Mouse (Mus musculus): ENCODE data around the gene Prps1. TPM values are rescaled to one million over a fixed set of nuclear protein-coding genes. Genes with fewer than 3 reads are reported as not detected.

The Prps1 gene
- total RNA-seq (2021): 10 to 100 TPM; 28.9 to 29.8 TPM
- long read RNA-seq, experiment 1, transcript Prps1-201 (7 exons, 1,965 nt): major isoform, 23 of 29 reads
- long read RNA-seq, experiment 1, partial matches to known transcripts: 4 of 29 reads
- long read RNA-seq, experiment 1, other reads (novel, unspliced or antisense): 2 of 29 reads
- long read RNA-seq, experiment 2, transcript Prps1-201 (7 exons, 1,965 nt): major isoform, 31 of 34 reads
- long read RNA-seq, experiment 2, partial matches to known transcripts: 3 of 34 reads
- long read RNA-seq, experiment 2, other reads (novel, unspliced or antisense): 0 of 34 reads

DNA sequence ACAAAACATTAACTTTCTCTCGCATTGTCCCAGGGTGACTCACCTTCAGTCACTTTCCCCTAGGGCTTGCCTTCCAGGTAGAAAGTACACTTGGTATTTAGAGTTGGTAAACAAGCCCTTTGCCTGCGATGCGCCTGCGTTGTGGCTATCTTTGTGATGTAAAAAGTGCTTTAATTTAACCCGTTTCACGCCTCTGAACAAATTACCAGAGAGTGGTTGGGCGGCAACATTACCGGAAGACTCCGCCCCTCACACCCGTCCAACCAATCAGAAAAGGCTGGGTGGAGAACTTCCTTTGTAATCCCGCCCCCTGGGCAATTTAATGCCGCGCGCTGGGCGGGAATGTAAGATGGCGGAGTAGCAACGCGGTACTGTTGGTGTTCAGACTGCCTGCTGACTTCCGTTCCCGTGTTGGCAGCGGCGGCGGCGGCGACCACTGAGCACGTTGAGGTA, at the start of gene Prps1:
TSS of gene Prps1 (plus strand) at position 335 of the 453 bp plus-strand sequence.
- DNase-seq: peak; percentile 76 to 80
- intact Hi-C loops (cut with DNase I): no loop called here

DNA sequence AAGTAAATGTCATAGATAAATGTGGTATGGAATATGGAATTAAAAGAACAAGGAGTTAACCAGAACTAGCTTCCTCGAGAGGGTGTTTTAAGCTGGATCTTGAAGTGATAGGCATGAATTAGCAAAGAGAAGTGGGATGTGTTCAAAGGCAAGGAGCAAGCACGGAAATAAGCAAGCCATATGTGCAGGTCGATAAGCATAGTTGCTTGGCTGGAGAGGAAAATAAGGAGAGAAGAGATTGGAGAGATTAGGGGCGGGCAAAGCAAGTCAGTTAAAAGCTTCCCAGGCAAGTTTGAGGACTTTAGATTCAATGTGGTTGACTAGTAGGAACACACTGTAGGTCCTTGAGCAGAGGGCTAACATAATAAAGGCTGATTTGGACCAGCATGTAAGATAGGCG, 48.8 kb upstream of the Prps1 start:
- intact Hi-C loops (cut with DNase I): no loop called here
- no peak for DNase-seq

DNA sequence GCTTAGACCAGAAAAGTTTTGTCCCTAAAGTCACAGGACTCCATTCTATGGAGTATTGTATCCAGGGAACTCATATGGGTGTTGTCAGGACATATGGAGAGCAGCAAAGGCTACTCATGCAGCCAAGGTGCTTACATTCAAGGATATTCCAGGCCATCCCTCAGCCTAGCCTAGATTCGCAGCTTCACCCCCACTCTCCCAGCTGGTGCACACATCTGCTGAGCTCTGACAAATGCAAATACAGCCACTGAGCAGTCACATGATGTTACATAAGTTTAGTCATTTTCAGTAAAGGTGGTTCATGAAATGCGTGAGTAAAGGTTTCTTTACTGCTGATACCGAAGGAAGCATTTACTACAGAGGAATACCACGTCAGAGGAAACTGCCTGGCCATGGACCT, 37.9 kb upstream of the Prps1 start:
- DNase-seq: no peak
- intact Hi-C loops (cut with DNase I): no loop called here

DNA sequence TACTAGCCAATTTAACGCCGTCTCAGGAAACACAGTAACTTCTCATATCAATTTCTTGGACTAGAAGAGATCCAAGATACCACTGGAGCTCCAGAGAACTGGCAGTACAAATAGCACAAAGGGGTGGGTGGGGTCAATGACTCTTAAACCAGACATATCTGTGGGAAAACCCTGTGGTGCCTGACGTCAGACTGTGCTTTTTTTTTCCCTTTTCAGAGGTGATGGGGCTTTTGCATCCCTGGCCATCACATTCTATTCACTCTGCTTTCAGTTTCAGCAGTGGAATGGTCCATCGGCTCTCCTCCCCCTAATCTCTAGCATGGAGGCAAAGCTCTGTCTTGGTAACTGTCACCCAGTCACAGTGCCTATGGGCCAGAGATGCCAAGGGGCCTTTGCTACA, 29.3 kb upstream of the Prps1 start:
- intact Hi-C loops (cut with DNase I): no loop called here
- no peak for DNase-seq

DNA sequence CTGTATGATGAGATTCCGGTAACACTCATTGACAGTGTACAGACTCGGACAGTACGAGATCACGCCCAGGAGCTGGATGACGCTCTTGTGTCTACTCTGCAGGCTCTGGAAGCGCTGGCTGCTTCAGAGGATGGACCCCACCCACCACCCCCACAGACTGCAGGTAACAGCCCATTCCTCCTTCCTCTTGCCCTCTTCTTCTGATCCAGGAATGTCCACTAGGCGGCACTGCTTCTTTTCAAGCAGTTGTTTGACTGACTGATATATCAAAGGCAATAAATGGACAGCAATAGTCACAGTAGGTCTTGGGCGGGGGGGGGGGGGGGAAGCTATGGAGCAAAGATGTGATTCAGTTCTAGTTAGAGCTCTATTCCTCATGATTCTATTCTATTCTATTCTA, 28.2 kb upstream of the Prps1 start:
- DNase-seq: no peak
- intact Hi-C loops (cut with DNase I): no loop called here

DNA sequence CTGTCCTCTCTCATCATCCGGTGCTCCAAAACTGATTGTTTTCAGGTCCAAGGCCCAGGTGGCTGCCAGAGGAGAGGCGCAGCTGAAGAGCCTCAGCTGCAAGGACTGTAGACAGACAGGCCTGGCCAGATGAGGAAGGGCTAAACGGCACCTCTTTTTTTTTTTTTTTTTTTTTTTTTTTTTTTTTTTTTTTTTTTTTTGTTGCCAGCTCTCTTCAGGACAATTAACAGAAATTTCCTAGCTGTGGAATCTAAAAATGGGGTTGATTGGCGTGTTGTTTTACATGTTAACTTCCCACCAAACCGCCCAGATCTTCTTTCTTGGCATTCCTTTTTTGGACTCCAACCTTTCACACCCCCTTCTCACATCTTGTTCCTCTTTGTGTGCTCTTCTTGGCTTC, 26.4 kb upstream of the Prps1 start:
- intact Hi-C loops (cut with DNase I): no loop called here
- DNase-seq: no peak

DNA sequence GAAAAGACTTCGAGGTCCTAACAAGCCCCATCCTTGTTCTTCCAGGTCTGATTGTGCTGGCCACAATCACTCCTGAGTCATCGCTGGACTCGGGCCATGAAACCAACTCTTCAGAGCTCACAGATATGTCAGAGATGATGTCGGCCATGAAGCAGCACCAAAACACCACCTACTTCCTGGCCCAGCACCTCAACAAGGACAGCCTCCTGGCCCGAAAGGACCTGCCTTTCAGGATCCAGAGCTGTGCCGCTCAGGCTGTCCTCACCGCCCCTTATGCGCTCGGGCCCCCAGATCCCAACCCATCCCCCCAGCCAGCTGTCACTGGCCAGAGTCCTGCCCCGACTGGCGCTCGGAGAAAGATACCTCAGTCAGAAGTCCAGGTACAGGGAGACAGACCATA, 25.9 kb upstream of the Prps1 start:
- intact Hi-C loops (cut with DNase I): no loop called here
- DNase-seq: no peak

DNA sequence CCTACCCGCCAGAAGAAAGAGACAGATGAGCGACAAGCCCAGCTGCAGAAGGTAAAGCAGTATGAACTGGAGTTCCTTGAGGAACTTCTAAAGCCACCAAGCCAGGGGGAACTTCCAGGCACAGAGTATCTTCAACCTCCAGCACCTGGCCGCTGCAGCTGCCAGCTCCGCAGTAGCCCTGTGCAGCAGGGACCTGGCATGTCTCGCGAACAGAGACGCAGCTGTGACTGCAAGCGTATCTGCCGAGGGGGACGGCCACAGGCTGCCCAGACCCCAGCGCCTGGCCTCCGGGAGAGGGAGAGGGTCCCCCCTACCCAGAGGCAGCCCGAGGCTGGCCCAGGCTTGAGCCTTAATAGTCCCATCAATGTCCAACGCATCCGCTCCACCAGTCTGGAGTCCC, 24.4 kb upstream of the Prps1 start:
- DNase-seq: no peak
- intact Hi-C loops (cut with DNase I): no loop called here

DNA sequence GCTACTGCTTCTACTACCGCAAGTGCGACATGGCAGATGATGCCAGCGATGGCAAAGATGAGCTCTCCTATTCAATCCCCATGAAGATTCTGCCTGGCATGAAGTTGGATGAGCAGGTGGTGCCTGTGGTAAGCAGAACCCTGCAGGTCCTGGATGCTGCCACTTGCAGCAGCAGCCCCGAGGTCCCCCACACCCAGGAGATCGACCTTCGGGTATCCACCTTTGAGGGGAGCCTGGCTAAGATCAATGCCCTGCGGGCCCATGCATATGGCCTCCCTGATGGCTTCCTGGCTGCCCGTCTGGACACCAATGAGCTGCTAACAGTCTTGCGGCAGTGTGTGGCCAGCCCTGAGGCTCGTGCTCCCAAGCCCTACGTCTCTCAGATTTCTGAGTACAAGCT, 23.6 kb upstream of the Prps1 start:
- no peak for DNase-seq

DNA sequence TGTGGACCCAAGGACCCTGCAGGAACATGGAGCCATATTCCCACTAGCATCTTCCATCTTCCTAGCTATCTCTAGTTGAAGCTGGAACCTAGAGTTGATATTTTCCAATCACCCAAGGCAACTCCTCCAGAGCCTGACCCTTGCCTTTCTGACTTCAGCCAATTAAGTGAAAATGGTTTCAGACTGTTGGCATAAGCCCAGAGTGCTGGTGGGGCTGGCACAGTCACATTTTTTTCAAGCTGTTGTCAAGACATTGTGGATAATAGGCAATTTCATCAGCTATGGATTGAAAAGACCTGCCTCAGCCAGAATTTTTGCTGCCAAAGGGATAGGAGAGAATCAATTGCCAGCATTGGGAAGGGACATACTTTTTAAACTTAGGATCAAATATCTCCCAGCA, 18.5 kb upstream of the Prps1 start:
- no peak for DNase-seq
- intact Hi-C loops (cut with DNase I): no loop called here

More for the DNA sequence above, 23.6 kb upstream of the Prps1 start:
- intact Hi-C loops (cut with DNase I): no loop called here

DNA sequence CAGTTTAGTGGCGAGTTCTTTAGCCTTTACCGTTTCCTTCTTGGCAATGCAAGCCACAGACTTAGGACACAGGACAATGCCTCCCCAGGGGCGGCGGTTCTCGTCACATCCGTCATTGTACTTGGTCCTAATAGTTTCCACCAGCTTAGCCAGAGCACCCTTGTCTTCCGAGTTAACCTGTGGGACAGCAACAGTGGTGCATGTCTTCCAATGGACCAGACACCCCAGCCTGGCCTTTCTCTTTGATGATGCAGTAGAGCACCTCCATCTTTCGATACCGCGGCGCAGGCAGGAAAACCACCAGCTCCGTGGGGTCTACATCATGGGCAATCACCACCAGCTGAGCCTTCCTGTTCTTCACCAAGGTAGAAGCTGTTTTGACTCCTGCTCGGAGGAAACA, 10.9 kb upstream of the Prps1 start:
- intact Hi-C loops (cut with DNase I): no loop called here
- DNase-seq: no peak

DNA sequence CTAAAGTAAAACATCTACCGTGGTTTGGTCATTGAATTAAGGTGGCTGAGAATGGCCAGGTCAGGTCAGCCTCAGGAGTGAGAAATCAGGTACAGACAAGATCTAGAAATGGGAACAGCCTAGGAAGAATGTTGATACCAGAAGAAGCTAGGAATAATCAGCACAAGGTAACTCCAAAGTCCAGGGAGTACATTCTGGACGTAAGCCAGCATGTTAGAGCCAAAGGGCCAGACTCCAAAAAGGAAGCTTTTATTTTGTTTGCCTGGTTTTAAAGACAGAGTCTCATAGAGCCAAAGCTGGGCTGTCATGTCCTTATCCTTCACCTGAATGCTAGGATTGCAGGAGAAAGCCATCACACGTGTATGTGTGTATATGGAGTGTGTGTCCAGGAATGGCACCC, 6.3 kb upstream of the Prps1 start:
- intact Hi-C loops (cut with DNase I): no loop called here
- DNase-seq: no peak

DNA sequence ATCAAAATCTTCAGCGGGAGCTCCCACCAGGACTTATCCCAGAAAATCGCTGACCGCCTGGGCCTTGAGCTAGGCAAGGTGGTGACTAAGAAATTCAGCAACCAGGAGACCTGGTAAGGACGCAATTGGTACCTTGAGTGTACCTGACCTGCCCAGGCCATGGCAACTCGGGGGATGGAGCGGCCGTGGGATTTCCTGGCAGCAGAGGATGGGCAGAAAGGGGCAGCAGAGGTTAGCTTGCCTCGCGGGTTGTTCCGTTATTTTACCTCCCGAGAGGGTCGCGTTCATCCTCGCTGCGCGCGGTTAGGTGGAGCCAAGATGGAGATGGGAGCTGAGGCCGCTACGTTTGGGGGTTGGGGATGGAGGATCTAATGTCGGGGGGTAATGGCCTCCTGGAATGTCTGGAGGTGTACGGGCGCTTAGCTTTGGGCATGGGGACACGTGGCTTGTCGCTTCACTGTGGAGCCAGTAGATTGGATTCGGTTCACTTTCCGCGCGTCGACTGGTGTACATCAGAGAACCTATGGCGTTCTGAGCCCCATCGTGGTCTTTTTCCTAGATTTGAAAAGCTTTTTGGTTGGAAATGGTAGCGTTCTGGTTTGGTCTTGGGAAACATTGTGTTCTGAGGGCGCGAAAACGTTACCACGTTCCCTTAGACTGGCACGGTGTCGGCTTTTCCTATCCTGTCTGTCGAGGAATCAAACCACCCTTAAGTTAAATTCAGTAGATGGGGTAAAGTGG, 508 bp downstream of the Prps1 start:
- DNase-seq: no peak
- intact Hi-C loops (cut with DNase I): no loop called here

DNA sequence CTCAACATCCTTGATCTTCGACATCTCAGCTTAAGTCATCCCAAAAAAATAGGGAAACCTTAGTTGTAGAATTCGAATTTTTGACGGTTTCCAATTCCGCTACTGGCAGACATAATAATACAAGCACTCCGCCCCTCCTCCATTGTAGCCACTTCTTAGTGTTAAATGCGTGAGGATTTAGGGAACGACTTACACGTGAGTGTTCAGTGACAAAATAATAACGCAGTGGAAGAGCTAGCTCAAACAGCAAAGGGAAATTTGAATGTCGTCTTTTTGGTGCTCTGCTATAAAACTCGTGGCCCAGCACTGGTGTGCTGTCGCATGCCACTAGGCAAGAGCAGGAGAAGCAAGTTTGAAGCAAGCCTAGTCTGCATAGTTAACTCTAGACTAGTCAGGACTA, 1.1 kb downstream of the Prps1 start:
- no peak for DNase-seq
- intact Hi-C loops (cut with DNase I): no loop called here

DNA sequence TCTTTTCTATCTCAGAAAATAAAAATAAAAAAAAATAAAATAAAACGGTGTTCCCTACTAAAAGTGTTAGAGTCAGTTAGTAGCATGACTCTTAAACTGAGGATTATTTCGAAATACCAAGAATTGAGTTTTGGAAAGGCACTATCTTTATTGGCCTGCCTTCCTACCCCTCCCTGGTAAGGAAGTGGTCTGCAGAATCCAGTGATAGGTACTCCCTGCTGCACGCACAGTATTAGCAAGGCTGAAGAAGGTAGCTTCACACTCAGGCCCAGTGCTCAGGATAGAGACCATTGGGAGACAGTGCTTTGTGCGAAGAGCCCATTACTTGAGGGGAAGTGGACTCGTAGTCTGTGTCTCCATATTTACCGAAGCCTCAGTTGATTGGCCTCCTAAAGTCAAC, 21.8 kb downstream of the Prps1 start:
- intact Hi-C loops (cut with DNase I): no loop called here
- DNase-seq: no peak

DNA sequence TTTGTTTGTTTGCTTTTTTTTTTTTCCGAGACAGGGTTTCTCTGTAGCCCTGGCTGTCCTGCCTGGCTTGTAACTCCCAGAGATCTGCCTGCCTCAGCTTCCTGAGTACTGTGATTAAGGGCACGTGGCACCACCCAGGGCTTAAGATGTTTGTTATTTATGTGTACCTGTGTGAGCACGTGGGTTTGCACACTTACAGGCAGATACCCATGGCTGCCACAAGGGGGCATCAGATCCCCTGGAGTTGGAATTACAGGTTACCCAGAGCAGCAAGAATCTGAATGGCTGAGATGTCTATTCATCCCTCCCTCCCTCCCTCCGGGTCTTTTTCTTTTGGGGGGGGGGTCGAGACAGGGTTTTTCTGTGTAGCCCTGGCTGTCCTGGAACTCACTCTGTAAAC, 22.8 kb downstream of the Prps1 start:
- intact Hi-C loops (cut with DNase I): no loop called here
- peak; percentile 21 to 36 for DNase-seq

DNA sequence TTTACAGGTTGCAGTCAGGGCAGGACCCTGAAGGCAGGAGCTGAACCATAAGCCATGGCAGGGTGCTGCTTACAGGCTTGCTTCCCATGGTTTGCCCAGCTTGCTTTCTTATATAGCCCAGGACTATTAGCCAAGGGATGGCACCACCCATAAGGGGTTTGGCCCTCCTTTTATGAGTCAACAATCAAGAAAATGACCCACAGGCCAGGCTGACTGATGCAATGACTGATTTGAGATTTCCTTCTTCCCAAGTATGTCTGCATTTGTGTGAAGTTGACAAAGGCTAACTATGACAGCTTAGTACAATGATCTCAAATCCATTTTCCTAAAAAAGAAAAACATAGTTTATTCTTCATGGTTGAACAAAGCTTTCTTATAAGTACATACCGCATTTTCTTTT, 32.8 kb downstream of the Prps1 start:
- no peak for DNase-seq
- intact Hi-C loops (cut with DNase I): no loop called here

DNA sequence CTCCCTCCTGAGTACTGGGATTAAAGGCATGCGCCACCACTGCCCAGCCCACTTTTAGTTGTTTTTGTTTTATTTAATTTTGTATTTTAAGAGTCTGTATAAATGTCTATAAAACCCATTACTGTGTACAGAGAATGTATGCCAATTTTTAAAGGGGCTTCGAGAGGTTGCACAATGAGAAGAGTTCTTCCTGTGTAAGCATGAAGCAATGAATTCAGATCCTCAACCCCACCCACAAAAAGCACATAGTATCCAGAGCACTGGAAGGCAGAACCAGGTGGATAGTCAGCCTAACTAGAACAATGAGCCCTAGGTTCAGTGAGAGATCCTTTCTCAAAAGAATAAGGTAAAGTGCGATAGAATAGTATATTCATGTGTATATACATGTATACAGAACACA, 33.8 kb downstream of the Prps1 start:
- intact Hi-C loops (cut with DNase I): loop anchor here (5.0 to 10.0 kb wide), 2 partner anchors 112 to 355 kb away; partner anchors contain the start of gene Tsc22d3
- DNase-seq: no peak

DNA sequence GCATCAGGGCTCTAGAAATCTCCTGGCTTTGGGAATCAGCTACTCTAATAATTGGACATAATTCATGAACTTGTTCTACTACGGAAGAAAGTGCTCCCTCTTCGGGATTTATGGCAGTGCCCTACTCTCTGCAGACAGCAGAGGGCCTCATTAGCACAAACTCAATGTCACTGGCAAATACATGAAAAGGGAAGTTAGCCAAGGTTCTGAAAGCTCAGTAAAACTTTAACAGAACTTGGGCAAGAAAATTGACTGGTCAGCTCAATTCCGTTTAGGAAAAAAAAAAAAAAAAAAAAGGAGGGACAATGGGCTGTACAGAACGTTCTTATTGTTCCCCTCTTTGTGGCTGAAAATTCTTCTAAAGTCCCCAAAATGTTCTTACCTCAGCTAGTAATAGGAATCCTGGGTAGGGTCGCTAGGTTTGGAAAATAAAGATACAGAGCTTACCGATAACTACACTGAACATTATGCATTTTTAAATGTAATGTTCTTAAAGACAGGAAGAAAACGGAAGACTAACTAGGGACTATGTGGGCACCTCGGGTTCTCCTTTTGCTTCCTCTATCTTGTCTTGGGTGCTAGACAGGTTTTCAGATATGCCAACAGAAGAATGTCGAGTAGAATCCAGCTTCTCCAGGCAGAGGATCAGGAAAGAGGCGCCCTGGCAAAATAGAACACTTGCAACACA, 35.6 kb downstream of the Prps1 start:
- intact Hi-C loops (cut with DNase I): loop anchor here (5.0 to 10.0 kb wide), 2 partner anchors 110 to 353 kb away; partner anchors contain the start of gene Tsc22d3
- DNase-seq: no peak

DNA sequence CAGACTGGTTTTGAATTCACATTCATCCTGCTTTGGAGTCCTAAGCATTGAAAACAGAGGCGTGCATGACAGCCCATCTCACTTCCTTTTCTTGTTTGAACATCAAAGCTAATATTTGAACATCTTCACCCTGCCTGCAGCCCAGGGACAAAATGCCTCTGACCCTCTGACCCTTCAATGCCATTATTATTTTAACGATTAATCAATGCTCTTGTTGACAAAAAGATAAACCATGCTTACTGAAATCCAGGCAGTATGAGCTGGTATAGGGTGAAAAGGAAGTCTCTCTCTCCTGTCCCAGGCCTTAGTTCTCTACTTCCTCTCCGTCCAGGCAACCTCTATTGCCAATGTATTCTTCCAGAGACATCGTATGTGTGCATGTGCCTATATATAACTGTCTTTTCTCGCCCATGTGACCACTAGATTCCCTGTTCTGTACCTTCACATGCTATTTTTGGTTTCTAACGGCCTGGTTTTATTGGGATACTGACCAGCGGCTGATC, 37.2 kb downstream of the Prps1 start:
- intact Hi-C loops (cut with DNase I): loop anchor here (5.0 to 10.0 kb wide), 2 partner anchors 109 to 351 kb away; partner anchors contain the start of gene Tsc22d3
- DNase-seq: no peak

DNA sequence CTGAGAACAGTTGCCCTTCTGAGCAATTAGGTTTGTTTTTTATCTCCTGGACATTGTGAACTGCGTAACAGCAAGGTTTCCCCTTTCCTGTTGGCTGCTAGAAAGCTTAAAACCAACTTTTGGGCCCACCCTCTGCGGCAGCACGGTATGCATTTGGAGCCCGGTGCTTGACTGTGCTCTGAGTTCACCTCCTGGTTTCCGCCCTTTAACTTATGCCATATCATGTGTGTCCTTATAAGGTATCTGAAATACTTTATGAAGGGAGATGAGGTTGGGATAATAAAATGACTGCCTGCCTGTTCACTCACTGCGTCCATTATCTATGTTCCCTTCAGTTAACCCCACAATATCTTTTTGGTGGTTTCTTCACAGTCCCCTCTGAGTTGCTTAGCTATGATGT, 37.8 kb downstream of the Prps1 start:
- intact Hi-C loops (cut with DNase I): loop anchor here (5.0 to 10.0 kb wide), 2 partner anchors 108 to 351 kb away; partner anchors contain the start of gene Tsc22d3
- DNase-seq: no peak
